Mouse (Mus musculus) hindbrain, embryonic 11.5 days (tissue): Measurements from ENCODE around the gene Nol11. TPM values are rescaled to one million over a fixed set of nuclear protein-coding genes. Genes with fewer than 3 reads are reported as not detected.

ENCODE experiments used
- polyA plus RNA-seq: library from polyadenylated mRNA; unstranded; fragments of >200 nt; fragmentation: Nextera tagmentation; extraction: Ambion mirVana; gene quantifications from 2 replicates; pipeline ENCODE4 v1.2.1, GENCODE M21; 2014

Nol11 gene
- polyA plus RNA-seq, 1 experiment from 2014 or later, result 65.8 TPM

Other genes with a start within 250 kb of the Nol11 start
- 581 and 643 TPM in 2 replicates for gene Kpna2, start 189.8 kb downstream of the Nol11 start, polyA plus RNA-seq
- 2.7 and 3.3 TPM in 2 replicates for gene 1810010H24Rik, start 163.7 kb downstream of the Nol11 start, polyA plus RNA-seq
- gene Bptf, start 57.3 kb downstream of the Nol11 start, polyA plus RNA-seq, result 40.8 and 55.1 TPM in 2 replicates